Mouse (Mus musculus): ENCODE results near the gene Galr2. TPM values are rescaled to one million over a fixed set of nuclear protein-coding genes. Genes with fewer than 3 reads are reported as not detected.
A peak's percentile ranks its signal among the peaks of the same experiment; 100 is the strongest.

Gene Galr2
- total RNA-seq, 2 experiments from 2014 or later: 0.20 to 0.28 TPM

DNA sequence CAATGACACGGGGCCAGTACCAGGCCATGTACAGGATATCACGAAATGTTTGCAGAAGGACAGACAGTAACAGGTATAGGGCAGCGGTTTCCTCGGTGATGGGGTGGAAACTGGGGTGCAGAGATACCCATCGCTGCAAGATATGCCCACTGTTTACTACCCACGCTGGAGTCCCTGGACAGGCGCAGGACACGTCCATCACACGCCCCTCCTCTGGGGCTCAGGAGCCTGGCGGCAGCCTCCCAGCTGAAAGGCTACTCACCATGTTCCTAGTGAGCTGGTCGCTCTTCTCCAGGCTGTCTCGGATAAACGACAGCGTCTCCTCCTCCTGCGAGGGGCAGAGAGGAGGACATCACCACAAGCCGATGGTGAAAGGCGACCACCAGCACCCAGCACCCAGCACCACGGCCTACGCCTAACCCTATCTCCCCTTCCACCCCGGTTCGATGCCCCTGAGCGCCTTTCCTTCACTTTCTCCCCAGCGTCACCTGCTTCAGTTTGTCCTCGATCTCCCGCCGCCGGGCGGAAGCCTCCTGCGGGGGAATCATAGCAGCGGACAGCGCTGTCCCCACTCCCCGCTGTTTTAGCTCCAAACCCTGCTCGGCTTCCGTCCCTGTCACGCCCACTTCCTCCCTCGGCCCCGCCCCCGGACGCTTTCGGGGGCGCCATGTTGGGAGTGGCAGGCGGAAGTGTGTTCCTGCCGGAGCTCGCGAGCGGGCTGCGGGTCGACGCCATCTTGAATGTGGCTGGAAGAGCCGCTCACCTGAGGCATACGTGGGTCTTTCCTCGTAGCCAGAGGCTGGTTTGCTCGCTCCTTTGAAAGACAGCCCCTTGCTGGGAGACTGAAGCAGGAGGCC lies 25.6 kb downstream of the Galr2 start:
- DNase-seq (ENCODE audit: low spot score in 2 of 2): peak; percentile 86 to 90

GRCm38 (mm10) chr11:116307019-116307725 lies 26.4 kb downstream of the Galr2 start, which contains the start of gene Exoc7:
Gene Exoc7 (minus strand): TSS chr11:116307233.
- DNase-seq (ENCODE audit: low spot score in 2 of 2): no peak

- DNase-seq (ENCODE audit: low spot score in 2 of 2): no peak
Observed at GRCm38 (mm10) chr11:116307762-116308531, 27.2 kb downstream of the Galr2 start.

DNA sequence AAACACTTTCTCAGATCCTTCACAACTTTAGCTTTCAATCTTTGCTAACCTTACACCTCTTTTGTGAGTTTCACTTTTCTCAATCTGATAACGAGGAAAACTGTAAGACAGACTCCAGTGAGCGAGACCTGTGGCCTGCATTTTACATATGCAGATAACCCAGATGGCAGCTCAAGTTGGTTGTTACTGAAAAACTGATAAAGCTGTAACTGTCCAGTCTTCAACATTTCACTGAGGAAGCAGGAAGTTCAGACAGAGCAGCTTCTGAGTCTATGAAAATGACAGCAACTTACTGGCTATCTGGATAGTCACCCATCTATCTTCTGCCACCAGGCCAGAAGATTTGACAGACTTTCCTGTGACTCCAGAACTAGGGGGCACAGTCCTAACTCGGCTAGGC lies 28.9 kb downstream of the Galr2 start:
- DNase-seq (ENCODE audit: low spot score in 2 of 2): no peak

DNA sequence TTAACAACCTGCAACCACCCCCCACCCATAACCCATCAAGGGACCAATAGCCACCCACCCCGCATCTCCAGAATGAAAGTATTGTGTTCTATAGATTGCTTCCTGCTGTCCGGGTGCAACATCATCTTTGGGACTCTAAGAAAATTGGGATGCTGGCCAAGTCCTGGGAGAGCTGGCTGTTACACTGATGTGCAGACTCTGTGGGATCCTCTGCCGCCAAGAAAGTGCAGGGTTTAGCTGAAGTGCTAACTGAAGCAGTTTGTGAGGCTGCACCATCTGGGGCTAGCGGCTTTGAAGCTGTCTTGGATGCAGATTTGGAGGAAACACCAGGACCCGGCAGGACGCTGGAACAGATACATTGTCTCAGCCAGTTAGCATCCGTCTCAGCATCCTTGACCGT lies 30.4 kb downstream of the Galr2 start:
- no peak for DNase-seq (ENCODE audit: low spot score in 2 of 2)

DNA sequence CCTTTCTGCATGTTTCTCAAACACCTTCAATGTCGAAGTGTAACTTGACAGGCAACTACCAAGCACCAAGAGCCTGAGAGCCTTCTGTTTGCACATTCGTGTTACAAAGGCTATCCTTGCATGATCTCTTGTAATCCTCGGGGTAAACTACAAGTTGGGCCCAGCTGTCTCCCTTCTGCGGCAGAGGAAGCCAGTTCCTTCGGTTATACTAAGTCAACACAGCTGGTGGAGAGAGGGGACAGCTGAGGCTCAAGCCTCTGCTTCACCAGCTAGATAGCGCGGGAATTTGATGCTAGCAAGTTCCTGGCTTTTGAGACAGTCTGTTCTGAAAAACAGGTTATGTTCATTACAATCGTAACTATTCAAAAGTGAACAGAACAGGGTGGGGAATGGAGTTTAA lies 31.6 kb downstream of the Galr2 start:
- DNase-seq (ENCODE audit: low spot score in 2 of 2): no peak

- peak; percentile 80 to 90 for DNase-seq (ENCODE audit: low spot score in 2 of 2)
Observed at GRCm38 (mm10) chr11:116318719-116319659, 38.2 kb downstream of the Galr2 start.

DNA sequence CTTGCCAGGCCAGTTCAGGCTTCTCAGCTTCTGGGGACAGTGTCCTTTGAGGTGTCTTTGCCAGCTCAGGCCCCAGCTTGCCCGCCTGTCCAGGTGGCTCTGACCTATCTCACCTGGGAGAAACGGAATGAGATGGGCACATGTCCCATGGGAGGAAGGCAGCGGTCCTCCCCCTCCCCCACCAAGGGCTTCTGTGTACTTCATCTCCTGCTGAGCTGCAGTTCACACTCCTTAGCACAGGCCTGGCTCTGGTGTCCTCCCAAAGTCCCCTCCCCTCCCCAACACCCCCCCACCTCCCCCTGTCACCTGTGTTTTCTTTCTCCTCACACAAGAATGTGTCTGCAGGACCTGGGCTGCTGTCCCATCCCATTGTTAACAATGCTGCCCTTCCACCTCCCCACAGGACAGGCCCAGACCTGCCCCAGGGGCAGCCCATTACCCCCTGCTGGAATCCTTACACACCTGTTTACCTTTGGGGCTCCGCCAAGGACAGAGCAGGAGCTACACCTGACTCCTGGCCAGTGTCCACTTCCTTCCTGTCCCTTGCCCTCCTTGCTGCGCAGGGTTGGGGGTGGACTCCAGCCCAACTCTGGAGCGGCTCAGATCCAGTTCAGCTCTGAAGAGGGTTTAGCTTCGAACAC lies 46.3 kb downstream of the Galr2 start:
- DNase-seq (ENCODE audit: low spot score in 2 of 2): no peak

DNA sequence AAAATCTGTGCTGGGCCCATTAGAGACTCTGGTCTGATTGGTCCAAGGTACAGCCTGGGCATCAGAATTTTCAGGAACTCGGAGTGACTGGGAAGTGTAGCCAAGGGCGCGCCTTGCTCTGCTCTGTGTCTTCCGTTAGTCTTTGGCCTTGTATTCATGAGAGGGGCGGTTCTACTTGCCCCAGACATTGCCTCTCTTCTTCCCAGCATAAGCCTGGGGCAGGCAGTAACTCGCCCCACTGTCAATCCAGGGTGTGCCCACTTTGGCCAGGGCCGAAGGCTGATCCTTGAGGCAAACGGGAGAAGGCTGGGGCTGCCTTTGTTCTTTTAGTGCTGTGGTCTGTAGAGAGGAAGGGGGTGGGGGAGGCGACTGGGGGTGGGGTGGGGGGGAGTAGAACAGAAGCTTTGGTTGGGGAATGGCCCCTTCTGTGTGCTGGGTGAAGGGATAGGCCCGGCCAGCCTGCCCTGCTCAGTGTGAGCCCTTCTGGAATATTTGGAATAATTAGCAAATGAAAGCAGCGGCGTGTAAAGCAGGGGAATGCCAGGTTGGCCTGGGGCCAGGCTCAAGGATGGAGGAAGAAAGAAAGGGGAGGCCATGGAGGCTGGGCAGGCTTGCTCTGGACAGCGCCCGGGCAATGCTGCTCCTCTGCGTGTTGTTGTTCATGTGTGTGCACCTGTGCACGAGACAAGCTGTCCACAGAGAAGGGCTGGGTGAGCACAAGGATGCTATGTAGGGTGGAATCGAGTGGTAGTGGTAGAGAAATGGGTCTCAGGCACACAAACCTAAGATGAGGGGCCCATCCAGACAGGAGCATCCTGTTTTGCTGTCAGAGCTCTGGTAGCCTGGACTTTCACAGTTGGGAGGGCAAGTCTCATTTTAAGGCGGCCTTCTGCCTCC lies 48.8 kb downstream of the Galr2 start:
- no peak for DNase-seq (ENCODE audit: low spot score in 2 of 2)

GRCm38 (mm10) chr11:116330211-116330518 lies 49.4 kb downstream of the Galr2 start:
- DNase-seq (ENCODE audit: low spot score in 2 of 2): no peak

- DNase-seq (ENCODE audit: low spot score in 2 of 2): no peak
Observed at GRCm38 (mm10) chr11:116332232-116332982, 51.7 kb downstream of the Galr2 start.

DNA sequence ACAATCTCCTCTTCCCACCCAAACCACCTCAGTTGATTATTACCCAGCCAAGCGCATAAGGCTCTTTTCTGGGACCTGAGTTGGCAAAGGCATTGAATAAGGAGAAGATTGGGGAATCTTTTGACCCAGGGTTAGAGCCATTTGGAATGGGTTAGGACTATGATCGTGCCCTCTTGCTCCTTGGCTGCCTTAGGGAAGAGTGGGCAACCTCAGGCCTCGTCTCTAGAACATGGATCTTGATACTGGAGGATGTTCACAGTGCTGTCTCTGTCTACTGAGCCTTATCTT lies 52.2 kb downstream of the Galr2 start:
- DNase-seq (ENCODE audit: low spot score in 2 of 2): no peak

Other genes starting within 250 kb of the Galr2 start
- 1 to 10 TPM; 1.1 to 2.4 TPM for gene Unc13d, start 203.0 kb upstream of the Galr2 start, total RNA-seq (2021)
- gene Wbp2, start 193.9 kb upstream of the Galr2 start, total RNA-seq (2021): 100 to 1,000 TPM; 126 to 136 TPM
- 10 to 100 TPM; 21.3 to 23.9 TPM for gene Trim47, start 153.7 kb upstream of the Galr2 start, total RNA-seq (2021)
- gene Trim65, start 149.8 kb upstream of the Galr2 start, total RNA-seq (2021): 1 to 10 TPM; 8.2 to 8.5 TPM
- 10 to 100 TPM; 75.4 to 81.6 TPM for gene Mrpl38, start 142.1 kb upstream of the Galr2 start, total RNA-seq (2021)
- gene Fbf1, start 112.8 kb upstream of the Galr2 start, total RNA-seq (2021): 10 to 100 TPM; 57.7 to 63.5 TPM
- gene Ten1, start 82.1 kb upstream of the Galr2 start, total RNA-seq (2021): 10 to 100 TPM; 31.6 to 32.9 TPM
- 100 to 1,000 TPM; 100 to 111 TPM for gene Acox1, start 81.9 kb upstream of the Galr2 start, total RNA-seq (2021)
- 1 to 10 TPM; 2.2 to 4.3 TPM for gene Evpl, start 42.9 kb upstream of the Galr2 start, total RNA-seq (2021)
- 10 to 100 TPM; 79.7 to 81.2 TPM for gene Srp68, start 6.7 kb upstream of the Galr2 start, total RNA-seq (2021)
- gene Exoc7, start 26.3 kb downstream of the Galr2 start, total RNA-seq (2021): 10 to 100 TPM; 80.2 to 88.5 TPM
- gene Foxj1, start 54.5 kb downstream of the Galr2 start, total RNA-seq (2021): under 1 TPM; 0.37 to 0.90 TPM
- 10 to 100 TPM; 20.0 to 22.0 TPM for gene Rnf157, start 132.1 kb downstream of the Galr2 start, total RNA-seq (2021)
- 10 to 100 TPM; 62.1 to 63.9 TPM for gene Ubald2, start 153.2 kb downstream of the Galr2 start, total RNA-seq (2021)
- gene Qrich2, start 185.3 kb downstream of the Galr2 start, total RNA-seq (2021): under 1 TPM in 1 of 2 experiments, not detected in 1; 0.14 TPM
- 100 to 1,000 TPM in 1 of 2 experiments, 10 to 100 TPM in 1; 95.7 to 103 TPM for gene Prpsap1, start 213.3 kb downstream of the Galr2 start, total RNA-seq (2021)
- 1 to 10 TPM; 5.3 to 6.0 TPM for gene Sphk1, start 250.0 kb downstream of the Galr2 start, total RNA-seq (2021)

Data from adrenal gland, postnatal 4 days (tissue).